Mouse (Mus musculus) T-helper 1 cell (primary cell): ENCODE results near the gene Brpf1.
"Not testable (repeated sequence)": the region's sequence is repeated elsewhere in the genome, so short reads cannot be mapped to it uniquely, and the experiment has no call there.

Source experiments
- in situ Hi-C: fragments of 300-600 bp; cut with MboI, MseI; formaldehyde crosslinking; loops from one replicate; pipeline ENCODE4 v1.15.1; 2025; ENCODE audit warnings: high pct_unique_total_duplicates

Brpf1 gene

DNA sequence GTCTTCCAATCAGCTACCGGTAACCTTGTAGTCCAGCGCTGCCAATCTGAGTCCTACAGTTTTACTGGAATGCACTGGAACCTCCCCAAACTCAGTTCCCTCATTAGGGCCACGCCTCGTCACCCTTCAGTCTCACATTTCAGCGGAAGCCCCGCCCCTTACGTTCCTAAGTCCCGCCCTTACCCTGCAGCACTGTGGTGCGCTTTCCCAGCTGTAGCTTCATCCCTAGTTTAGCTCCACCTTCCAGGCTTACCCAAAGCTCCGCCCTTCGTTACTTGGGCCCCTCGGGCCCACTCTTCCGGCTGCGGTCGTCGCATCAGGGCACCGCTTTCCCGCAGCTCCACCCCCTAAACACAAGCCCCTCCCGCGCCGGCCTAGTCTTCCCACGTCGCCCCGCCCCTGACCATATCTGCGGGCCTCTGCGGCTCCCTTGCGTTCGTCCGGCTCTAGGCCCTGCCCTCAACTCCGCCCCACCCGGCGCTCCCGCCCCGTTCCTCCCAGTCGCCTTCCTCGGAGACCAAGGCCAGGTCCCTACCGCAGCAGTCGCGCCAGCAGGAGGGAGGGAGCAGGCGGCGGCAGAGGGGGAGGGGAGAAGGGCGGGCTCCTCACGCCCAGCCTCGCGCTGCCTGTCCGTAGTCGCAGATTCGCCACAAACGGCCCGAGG, 483 bp upstream of the Brpf1 start:
- in situ Hi-C loops: loop anchor here (10.0 kb wide), 1 partner anchor 262 kb away; the partner anchor contains the start of gene Thumpd3

DNA sequence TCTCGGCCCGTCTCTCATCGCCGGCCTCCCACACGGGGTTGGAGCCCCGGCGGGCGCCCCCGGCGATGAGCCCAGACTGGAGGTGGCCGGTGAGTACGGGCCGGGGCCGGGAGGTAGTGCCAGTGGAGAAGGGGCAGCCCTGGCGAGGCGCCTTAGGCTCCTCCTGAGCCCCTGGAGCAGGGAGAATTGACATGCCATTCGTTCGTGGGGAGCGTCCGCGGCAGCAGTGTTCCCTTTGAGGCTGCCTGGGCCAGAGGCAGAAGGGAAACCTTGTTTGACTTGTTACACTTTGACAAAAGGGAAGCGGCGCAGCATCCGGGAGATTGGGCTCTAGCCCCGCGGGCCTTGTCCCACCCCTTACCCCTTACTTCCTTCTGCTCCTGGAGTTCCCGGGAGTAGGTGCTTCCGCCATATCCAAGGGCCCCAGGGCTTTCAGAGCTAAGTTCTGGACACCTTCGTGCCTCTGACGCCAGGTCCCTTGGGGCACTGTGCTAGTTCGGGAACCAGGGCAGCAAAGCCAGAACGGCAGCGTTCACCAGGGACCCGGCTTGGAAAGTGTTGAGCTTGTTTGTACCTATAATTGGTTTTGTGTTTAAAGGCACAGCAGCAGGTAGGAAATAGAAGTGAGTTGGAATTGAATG, 664 bp downstream of the Brpf1 start:
- in situ Hi-C loops: loop anchor here (10.0 kb wide), 1 partner anchor 263 kb away; the partner anchor contains the start of gene Thumpd3

DNA sequence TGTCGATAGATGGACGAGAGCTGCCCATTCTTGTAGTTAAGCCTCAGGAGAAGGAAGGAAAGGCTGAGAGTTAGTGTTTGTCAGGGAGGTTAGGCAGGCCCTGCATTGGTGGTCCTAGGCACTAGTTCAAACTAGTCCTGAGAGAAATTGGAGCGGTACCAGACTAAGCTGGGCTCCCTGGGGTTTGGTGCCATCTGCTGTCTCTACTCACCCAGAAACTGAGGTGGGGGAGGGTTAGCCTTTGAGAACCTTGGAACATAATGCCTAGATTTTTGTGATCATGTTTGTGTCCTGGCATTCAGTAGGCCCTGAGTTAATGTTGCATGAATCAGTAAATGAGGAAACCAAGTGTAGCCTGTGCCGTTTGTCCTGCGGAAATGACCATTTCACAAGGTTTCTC, 1.2 kb downstream of the Brpf1 start:
- in situ Hi-C loops: loop anchor here (10.0 kb wide), 1 partner anchor 263 kb away; the partner anchor contains the start of gene Thumpd3

DNA sequence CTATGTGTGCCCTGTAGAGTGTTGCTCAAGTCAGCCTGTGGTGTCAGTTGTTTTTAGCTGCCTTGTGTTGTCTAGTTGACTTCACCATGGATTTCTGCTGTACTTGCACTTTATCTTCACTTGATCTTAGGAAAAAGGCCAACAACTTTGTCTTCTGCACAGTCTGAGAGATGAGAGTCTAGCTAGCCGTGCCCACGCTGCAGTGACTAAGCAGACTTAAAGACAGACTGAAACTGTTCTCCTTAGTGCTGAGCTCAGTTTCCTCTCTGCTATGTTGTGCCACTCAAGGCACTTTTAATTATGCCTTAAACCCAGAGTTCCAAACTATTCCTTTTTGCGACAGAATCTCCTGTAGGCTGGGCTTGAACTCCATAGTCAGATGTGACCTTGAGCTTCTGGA, 9.0 kb downstream of the Brpf1 start:
- in situ Hi-C loops: loop anchor here (5.0 kb wide), 1 partner anchor 254 kb away; no protein-coding TSS in a partner anchor

- in situ Hi-C loops: no loop called here
These were observed 19.8 kb downstream of the Brpf1 start, which contains the start of gene Ogg1 for GRCm38 (mm10) chr6:113326533-113327315. Gene Ogg1, plus strand, starts transcription at chr6:113326972.

GRCm38 (mm10) chr6:113329396-113329795, 22.5 kb downstream of the Brpf1 start:
- in situ Hi-C loops: no loop called here

- in situ Hi-C loops: no loop called here
These were observed 23.6 kb downstream of the Brpf1 start for GRCm38 (mm10) chr6:113330547-113330946.

DNA sequence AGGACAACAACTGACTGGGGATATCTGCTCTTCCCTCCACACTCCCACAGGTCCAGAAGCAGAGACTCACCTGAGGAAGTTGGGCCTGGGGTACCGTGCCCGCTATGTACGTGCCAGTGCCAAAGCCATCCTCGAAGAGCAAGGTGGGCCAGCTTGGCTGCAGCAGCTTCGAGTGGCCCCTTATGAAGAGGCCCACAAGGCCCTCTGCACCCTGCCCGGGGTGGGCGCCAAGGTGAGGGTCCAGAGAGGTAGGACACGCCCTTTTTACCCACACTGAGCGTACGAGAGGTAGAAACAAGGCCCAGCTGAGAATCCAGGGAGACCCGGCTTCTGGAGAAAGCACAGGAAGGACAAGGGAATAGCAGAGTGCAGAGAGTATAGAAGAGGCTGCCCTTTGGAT, 24.8 kb downstream of the Brpf1 start:
- in situ Hi-C loops: no loop called here

GRCm38 (mm10) chr6:113332734-113333133, 25.8 kb downstream of the Brpf1 start:
- in situ Hi-C loops: not testable (repeated sequence)

DNA sequence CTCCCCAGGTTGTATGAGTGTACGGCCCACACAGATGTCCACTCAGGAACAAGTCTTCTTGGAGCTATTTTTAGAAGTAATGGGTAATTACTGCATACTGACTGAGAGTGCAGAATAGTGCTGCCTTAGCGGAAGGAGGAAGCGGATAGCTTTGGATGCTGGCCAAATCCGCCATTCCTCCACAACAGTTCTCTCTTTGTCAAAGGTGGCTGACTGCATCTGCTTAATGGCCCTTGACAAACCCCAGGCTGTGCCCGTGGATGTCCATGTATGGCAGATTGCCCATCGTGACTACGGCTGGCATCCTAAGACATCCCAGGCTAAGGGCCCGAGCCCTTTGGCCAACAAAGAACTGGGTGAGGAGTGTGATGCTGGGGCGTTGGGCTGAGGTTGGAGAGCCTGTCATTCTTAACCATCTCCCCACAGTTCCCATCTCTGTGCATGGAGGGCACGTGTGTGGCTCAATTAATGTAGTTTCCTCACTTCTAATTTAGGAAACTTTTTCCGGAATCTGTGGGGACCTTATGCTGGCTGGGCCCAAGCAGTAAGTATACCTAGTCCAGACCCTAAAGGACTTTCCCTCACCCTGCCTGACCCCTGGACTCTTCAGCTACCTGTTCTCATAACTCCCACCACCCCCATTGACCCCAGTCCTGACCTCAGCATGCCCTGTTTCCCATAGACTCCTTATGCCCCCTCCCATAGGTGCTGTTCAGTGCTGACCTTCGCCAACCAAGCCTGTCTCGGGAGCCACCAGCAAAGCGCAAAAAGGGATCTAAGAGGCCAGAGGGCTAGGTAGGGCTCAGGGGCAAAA, 26.4 kb downstream of the Brpf1 start:
- in situ Hi-C loops: no loop called here

- in situ Hi-C loops: no loop called here
These were observed 27.3 kb downstream of the Brpf1 start for GRCm38 (mm10) chr6:113334216-113334615.

DNA sequence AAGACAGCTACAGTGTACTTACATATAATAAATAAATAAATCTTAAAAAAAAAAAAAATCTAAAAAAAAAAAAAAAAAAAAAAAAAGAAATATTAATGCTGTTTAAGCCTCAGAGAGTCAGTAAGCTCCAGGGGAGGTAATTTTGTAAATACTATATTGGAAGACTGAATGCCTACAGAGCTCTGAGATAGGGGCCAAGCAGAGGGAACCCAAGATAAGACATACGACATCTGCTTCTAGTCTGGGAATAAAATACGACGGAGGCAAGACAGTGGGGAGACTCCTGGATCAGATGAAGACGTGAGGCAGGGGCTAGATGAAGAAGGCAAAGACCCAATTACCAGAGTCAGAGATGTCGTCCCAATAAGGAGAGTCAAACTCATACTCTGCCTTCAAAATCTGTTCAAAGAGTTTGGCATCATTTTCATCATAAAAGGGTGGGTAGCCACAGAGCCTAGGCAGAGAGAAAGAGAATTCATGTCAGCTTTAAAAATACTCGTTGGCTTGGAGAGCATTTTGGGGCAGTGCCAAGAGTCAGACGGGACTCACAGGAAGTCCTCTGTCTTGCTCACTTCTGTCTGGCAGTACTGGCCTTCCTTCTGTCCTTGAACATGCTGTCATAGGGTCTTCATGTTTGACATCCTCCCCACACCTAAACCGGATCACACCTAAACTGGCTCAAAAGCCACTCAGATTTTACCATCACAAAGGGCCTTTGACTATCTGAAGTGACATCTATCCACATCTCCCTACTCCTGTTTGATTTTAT, 30.1 kb downstream of the Brpf1 start:
- in situ Hi-C loops: no loop called here

DNA sequence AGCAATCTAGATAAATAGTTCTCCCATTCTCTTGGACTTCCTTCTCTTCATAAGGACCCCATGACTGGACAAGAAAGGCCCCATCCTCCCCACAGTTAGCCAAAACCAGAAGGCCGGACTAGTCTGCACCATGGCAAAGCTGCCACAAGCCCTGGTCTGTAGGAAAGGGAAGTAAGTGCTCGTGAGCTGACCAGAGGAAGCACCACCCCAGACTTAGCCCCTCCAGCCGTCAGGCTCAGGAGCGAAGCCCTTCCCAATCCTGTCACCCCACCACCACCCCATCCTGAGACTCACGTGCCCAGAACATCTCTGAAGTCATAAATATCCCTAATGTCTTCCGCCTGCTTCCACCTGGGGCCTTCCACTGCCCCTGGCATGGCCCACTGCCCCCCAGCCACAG, 34.6 kb downstream of the Brpf1 start:
- in situ Hi-C loops: no loop called here

GRCm38 (mm10) chr6:113342297-113342696, 35.4 kb downstream of the Brpf1 start:
- in situ Hi-C loops: no loop called here

DNA sequence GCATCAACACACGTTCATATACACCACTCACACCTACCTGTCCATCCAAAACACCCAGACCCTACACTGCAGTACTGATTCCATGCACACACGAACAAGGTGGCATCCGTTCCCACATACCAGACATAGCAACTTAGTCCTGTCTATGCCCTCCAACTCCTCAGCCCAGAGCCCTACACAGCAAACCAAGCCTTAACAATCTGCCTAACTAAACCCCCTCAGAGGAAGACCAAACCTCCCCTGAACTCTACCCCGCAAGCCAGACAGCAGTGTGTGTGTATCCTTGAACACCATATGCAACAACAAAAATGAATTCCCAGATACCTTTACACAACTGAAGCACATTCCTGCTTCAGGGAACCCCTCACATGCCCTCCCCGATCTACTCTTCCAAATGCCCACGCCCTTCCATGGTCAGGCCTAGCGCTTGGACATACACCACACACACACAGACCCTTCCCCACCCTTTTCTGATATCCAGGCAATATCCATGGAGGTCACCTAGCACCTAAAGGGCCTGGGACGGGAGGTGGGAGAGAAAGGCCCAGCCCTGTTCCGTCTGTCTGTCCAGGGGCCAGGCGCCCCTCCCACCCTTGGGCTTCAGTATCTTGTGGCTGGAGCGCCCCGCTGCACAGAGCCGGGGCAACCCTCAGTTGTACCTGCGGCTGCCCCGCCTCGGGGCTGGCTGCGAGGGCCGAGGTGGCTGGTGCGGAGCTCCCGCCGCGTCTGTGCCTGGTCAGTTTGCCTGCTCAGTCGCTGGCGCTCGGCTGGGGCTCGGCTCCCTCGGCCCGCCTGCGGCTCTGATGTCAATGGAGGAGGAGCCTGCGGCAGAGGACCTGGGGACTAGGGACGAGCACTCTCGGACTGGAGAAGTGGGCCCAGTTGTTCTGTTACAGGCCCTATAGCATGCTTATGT, 36.5 kb downstream of the Brpf1 start, which contains the start of gene Camk1:
Camk1 (minus strand) TSS at position 808 of the 916 bp plus-strand sequence.
- in situ Hi-C loops: no loop called here

GRCm38 (mm10) chr6:113344321-113344720, 37.4 kb downstream of the Brpf1 start:
- in situ Hi-C loops: no loop called here

DNA sequence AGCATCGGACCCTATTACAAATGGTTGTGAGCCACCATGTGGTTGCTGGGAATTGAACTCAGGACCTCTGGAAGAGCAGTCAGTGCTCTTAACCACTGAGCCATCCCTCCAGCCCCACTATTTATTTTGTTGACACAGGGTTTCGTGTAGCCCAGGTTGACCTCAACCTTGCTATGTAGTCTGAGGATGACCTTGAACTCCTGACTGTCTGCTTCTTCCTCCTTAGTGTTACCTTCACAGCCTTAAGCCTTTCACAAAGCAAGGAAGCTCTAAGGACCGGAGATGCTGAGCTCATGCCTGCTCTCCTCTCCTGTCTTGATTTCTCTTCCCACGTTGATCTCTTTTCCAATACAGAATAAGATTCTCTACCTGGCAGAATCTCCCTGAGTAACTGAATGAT, 40.0 kb downstream of the Brpf1 start:
- in situ Hi-C loops: no loop called here

- in situ Hi-C loops: no loop called here
These were observed 43.6 kb downstream of the Brpf1 start for GRCm38 (mm10) chr6:113350538-113350937.

DNA sequence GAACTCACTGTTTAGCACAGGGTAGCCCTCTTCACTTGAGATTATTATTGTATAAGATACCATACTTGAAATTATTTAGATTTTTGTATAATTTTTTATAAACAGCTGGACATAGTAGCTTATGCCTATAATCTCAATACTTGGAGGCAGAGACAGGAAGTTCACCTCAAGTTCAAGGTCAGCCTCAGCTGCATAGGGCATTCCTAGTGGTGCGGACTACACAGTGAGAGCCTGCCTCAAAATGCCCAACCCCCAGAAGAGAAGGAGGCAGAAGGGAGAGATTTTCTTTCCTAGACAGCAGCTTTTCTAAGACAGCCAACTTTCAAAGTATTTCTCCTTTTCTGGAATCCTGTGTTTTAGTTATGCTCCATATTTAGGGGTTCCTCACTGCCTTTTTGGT, 44.2 kb downstream of the Brpf1 start:
- in situ Hi-C loops: no loop called here

DNA sequence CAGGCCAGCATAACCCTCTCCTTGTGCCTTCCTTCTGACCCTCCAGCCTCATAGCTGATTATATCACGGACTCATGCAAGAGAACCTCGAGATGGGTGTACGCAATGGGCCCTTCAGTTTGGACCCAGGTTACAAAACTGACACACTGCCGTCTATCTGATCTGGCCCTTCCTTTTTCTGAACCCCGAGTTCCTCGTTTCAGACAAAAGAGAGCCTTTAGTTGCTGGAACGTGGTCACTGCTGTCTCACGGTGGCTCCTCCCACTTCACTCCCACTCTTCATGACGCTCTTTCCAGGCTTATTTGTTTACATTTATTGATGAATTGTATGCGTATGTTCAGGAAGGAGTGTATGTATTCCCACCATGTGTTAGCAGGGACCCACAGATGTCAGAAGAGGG, 44.7 kb downstream of the Brpf1 start:
- in situ Hi-C loops: no loop called here
